Mouse (Mus musculus): ENCODE data around the gene Bhlha15. TPM values are rescaled to one million over a fixed set of nuclear protein-coding genes. Genes with fewer than 3 reads are reported as not detected.

The Bhlha15 gene
- polyA plus RNA-seq, 1 experiment from 2014 or later, result 0.46 TPM

DNA sequence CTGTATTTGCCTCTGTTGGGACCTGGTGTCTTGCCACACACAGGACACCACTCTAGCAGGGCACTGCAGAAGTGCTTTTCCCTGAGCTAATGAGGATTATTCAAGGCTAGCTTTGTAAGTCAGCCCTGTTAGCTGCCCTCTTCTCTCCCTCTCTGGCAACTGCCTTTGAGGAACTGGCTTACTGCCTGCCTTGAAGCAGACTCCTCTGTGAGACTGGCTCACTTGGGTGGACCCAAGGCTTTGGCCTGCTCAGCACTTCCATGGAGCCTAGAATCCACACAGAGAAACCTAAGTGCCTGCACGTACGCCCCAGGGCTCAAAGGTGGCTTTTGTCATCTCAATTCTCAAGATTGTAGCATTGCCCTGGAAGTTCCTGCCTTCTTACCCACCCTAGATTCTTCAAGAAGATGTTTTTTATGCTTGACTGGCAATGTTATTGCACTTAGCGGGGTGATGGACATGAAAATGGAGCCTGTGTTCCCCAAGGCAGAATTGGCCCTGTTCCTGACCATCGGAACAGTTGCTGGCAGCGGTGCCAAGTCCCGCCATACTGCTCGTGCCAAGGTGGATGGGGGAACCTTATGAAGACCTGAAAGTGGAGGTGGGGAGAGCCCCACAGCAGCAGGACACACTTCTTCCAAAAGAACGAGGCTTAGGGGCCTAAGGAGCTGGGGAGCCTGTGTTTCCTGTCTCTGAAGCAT lies 20.7 kb upstream of the Bhlha15 start:
- Histone ChIP-seq H3K9me3 (no peaks in the 10 kb centered on the region), H3K4me1 (no peaks in the 10 kb centered on the region), H3K27ac (no peak overlapping the region), H3K4me3 (no peak overlapping the region), H3K27me3 (no peaks in the 10 kb centered on the region), H3K4me2 (no peak overlapping the region), H3K9ac (no peak overlapping the region), H3K36me3 (peaks cover 37% of the 10 kb centered on the region)
- WGBS, result 85% methylated on average over 8 of the region's 8 CpGs
- no peak for ATAC-seq (ENCODE audit: borderline replicate concordance, extremely low read depth, low FRiP score, low TSS enrichment)

DNA sequence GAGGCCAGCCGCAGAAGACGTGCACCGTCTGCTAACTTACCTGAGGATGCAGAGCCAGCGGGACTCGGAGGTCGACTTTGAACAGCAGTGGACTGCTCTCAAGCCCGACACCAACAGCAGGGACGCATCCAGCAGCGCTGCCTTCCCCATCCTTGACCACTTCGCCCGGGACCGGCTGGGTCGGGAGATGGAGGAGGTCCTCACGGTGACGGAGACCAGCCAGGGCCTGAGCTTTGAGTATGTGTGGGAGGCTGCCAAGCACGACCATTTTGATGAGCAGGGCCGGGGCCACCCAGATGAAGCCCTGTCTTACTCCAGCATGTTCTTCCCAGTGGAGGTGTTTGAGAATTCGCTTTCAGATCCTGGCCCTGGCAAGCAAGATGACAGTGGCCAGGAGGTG lies 16.4 kb upstream of the Bhlha15 start:
- Histone ChIP-seq H3K9me3 (no peaks in the 10 kb centered on the region), H3K27me3 (no peaks in the 10 kb centered on the region), H3K4me3 (no peak overlapping the region), H3K4me2 (no peak overlapping the region), H3K4me1 (no peaks in the 10 kb centered on the region), H3K9ac (no peak overlapping the region), H3K27ac (no peak overlapping the region), H3K36me3 (peaks cover 46% of the 10 kb centered on the region)
- ATAC-seq (ENCODE audit: borderline replicate concordance, extremely low read depth, low FRiP score, low TSS enrichment), result no peak; the same call in 1 of the 2 replicates
- whole genome bisulfite sequencing, result 91% methylated on average over 18 of the region's 18 CpGs

DNA sequence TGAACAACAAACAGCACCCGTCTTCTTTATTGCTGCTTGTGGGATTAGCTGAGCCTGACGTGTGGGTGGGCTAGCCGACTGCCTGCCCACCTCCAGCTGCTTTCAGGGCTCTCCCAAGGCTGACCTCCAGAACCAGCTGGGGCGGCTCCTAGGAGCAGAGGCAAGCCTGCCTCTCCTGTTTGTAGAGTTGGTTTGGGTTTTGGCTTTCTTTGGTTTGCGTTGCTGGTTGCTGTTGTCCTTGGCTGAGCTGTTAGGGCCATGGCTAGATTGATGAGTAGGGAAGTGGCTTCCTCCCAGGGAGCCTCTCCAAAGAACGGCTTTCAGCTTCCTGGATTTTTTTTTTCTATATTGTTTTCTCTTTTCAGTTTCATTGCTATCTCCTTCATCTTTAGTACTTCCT lies 11.9 kb upstream of the Bhlha15 start:
- no peak for ATAC-seq (ENCODE audit: borderline replicate concordance, extremely low read depth, low FRiP score, low TSS enrichment)
- H3K4me2 ChIP-seq, result no peak overlapping the region
- H3K36me3 ChIP-seq, result peaks cover 27% of the 10 kb centered on the region
- H3K27me3 ChIP-seq, result no peaks in the 10 kb centered on the region
- H3K4me3 ChIP-seq, result no peak overlapping the region
- H3K4me1 ChIP-seq, result peaks cover 9% of the 10 kb centered on the region
- 43% methylated on average over 6 of the region's 6 CpGs for WGBS
- H3K9me3 ChIP-seq, result no peaks in the 10 kb centered on the region
- H3K9ac ChIP-seq, result no peak overlapping the region
- H3K27ac ChIP-seq, result no peak overlapping the region

DNA sequence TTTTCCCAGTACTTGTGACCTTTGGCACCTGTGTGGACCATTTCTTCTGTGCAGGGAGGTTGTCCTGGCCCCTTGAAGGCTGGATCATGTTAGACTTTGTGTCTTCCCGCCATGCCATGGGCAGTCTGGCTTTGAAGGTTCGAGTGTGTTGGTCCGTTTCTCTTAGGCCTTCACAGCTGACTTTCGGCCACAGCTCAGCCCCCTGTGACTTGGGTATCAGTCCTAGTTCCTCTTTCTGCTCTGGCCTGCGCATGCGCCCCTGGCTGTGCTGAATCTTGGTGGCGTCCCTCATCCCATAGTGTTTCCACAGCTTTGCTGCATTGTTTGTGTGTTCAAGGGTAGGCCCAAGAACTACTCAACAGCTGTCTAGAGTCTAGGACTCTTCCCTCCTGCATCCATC lies 8.8 kb upstream of the Bhlha15 start:
- WGBS, result 91% methylated on average over 7 of the region's 7 CpGs
- no peak overlapping the region for H3K4me2 ChIP-seq
- H3K4me3 ChIP-seq, result no peak overlapping the region
- H3K27ac ChIP-seq, result no peak overlapping the region
- no peaks in the 10 kb centered on the region for H3K9me3 ChIP-seq
- no peaks in the 10 kb centered on the region for H3K27me3 ChIP-seq
- peaks cover 17% of the 10 kb centered on the region for H3K36me3 ChIP-seq
- no peak for ATAC-seq (ENCODE audit: borderline replicate concordance, extremely low read depth, low FRiP score, low TSS enrichment)
- peaks cover 25% of the 10 kb centered on the region for H3K4me1 ChIP-seq
- H3K9ac ChIP-seq, result no peak overlapping the region

DNA sequence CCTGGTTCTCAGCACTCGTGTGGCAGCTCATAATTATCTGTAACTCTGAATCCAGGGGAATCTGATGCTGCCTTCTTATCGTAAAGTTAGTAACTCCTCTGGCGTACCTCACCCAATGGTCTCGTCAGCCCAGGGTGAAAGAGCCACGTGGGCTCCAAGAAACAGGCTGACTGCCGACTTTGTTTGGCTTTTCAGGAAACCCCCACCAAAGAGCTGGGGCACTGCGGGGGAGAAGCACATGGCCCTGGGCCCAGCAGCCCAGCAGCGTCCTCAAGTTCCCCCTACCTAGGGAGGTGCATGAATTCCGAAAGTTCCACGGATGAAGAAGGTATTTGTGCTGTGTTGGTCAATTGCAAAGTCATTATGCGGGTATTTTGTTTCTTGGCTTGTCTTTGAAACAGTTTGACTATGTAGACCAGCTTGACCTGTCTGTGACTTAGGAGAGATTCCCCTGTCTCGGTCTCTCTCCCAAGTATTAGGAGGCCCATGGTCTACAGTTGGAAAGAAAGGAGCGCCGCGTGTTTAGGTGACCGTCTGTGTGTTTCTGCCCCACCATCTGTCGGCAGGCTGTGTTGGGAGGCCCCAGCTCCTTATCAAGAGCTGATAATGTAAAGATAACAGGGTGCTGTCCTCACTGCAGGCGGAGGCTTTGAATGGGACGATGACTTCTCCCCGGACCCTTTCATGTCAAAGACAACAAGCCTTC lies 7.4 kb upstream of the Bhlha15 start:
- Histone ChIP-seq H3K4me2 (peak overlapping the region; percentile 18; the same call in 1 of the 2 replicates), H3K9ac (no peak overlapping the region), H3K27me3 (no peaks in the 10 kb centered on the region), H3K4me3 (no peak overlapping the region), H3K27ac (0 out of 2 replicates have a peak overlapping the region, but pooled peaks have one; percentile 10), H3K4me1 (peaks cover 25% of the 10 kb centered on the region), H3K36me3 (peaks cover 15% of the 10 kb centered on the region), H3K9me3 (no peaks in the 10 kb centered on the region)
- 0 out of 2 replicates have a peak, but pooled peaks have one; percentile 24 for ATAC-seq (ENCODE audit: borderline replicate concordance, extremely low read depth, low FRiP score, low TSS enrichment)
- WGBS, result 30% methylated on average over 20 of the region's 20 CpGs

DNA sequence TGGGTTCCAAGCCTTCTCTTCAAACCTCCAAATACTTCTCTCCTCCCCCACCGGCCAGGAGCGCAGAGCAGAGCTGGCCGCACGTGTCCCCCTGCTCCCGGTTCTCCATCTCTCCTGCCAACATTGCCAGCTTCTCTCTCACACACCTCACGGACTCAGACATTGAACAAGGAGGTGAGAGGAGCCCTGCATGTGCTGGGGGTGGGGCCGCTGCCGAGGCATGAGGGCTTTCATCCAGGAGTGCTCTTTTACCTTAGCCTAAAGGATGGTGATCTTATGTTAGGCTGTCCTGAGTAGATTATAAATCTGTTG lies 6.9 kb upstream of the Bhlha15 start:
- H3K9ac ChIP-seq, result no peak overlapping the region
- peaks cover 16% of the 10 kb centered on the region for H3K36me3 ChIP-seq
- WGBS, result 18% methylated on average over 8 of the region's 8 CpGs
- H3K4me1 ChIP-seq, result peaks cover 25% of the 10 kb centered on the region
- peak overlapping the region; percentile 18; the same call in 1 of the 2 replicates for H3K4me2 ChIP-seq
- H3K27ac ChIP-seq, result 0 out of 2 replicates have a peak overlapping the region, but pooled peaks have one; percentile 10
- H3K4me3 ChIP-seq, result no peak overlapping the region
- H3K9me3 ChIP-seq, result no peaks in the 10 kb centered on the region
- H3K27me3 ChIP-seq, result no peaks in the 10 kb centered on the region
- no peak for ATAC-seq (ENCODE audit: borderline replicate concordance, extremely low read depth, low FRiP score, low TSS enrichment)

DNA sequence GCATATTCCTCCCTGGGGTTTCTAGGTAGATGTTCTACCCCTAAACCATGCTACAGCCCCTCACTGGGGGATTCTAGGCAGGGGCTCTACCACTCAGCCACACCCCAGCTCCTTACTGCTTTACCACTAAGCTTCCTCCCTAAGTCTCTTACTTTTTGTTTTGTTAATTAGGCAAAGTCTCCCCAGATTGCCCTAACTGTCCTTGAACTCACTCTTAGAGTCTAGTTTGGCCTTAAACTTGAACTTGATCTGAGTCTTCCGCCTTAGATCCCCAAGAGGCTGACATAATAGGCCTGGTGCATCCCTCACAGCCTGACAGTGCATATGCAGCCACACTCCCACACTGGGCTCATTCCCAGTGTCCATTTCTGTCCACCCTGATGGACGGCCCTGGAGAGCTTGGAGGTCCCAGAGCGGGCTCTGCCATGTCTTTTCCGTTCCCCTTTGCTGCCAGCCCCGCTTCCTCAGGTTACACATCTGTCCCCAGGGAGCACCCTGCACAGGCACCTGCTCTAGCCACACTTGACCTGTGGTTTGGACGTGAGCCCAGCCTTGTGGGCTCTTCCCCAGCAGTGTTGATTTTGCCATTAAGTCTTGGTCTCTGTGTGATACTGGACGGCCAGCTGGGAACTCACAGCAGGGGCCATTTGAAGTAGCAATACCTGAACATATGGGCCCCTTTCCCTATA lies 6.3 kb upstream of the Bhlha15 start:
- Histone ChIP-seq H3K36me3 (peaks cover 16% of the 10 kb centered on the region), H3K9me3 (no peaks in the 10 kb centered on the region), H3K27me3 (no peaks in the 10 kb centered on the region), H3K9ac (no peak overlapping the region), H3K4me3 (no peak overlapping the region), H3K4me2 (no peak overlapping the region), H3K4me1 (peaks cover 25% of the 10 kb centered on the region), H3K27ac (peak overlapping the region; percentile 31; the same call in 1 of the 2 replicates)
- ATAC-seq (ENCODE audit: borderline replicate concordance, extremely low read depth, low FRiP score, low TSS enrichment), result peak; percentile 37; the same call in 1 of the 2 replicates
- 52% methylated on average over 7 of the region's 7 CpGs for WGBS

DNA sequence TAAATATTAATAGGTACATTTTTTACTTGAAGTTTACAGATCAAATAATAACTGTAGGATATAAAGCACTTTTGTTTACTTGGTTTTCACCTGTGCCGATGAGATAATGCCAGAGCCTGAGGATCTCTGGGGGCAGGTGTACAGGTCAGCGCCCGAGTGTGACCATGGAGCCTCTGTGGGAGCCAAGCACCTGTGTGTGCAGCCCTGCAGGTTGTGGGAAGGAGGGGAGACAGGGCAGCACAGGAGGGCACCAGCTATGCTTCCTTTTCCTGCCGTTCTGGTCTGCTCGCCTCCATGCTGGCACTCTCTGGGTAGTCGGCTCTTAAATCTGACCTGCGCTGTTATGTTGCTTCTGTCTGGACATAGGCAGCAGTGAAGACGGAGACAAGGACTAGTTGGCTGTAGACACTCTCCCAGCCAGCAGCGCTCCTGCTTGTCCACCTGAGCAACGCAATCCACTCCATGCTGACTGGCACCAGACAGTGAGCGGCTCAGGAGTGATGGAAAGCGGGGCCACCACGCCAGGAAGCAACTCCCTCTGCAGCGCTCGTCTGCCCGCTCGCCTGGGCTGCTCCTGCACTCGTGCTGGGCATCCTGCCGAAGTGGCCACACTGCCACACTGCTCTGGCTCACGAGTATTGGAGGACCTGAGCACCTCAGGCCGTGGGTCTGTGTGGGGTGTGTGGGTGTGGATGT lies 5.6 kb upstream of the Bhlha15 start:
- Histone ChIP-seq H3K36me3 (peaks cover 16% of the 10 kb centered on the region), H3K27me3 (no peaks in the 10 kb centered on the region), H3K4me3 (no peak overlapping the region), H3K9me3 (no peaks in the 10 kb centered on the region), H3K4me1 (peaks cover 25% of the 10 kb centered on the region), H3K9ac (no peak overlapping the region), H3K4me2 (no peak overlapping the region), H3K27ac (peak overlapping the region; percentile 31)
- 71% methylated on average over 21 of the region's 21 CpGs for WGBS
- 0 out of 2 replicates have a peak, but pooled peaks have one; percentile 36 for ATAC-seq (ENCODE audit: borderline replicate concordance, extremely low read depth, low FRiP score, low TSS enrichment)

DNA sequence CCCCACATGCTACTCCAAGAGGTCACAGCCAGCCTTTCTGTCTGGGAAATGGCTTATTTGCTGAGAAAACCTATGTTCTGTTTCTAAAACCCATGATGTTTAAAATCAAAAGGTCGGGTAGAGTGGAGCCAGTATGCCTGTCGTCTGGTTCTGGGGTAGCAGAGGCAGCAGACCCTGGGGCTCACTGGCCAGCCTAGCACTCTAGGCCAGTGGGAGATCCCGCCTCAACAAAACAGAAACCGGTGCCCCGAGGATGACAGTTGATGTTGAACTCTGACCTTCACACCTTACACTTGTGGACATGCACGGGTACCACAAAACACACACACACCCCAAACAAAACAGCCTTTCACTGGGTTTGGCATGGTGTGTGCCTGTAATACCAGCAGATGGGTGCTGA lies 1.7 kb upstream of the Bhlha15 start:
- no peak overlapping the region for H3K4me2 ChIP-seq
- 66% methylated on average over 6 of the region's 6 CpGs for WGBS

DNA sequence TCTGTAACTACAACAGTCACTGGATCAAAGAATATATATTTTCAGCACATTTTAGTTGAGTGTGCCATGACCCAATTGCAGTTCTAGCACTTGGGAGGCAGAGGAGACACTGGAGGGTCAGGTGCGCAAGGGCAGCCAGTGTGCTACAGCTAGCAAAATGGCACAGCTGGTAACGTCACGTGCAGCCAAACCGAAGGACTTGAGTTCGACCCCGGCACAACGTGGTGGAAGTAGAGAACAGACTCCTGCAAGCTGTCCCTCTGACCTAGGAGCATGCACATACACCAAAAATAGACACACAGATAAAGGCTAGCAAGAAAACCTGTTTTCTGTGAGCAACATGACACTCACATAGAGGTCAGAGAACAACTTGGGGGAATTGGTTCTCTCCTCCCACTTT lies 759 bp upstream of the Bhlha15 start:
- no peak overlapping the region for H3K27ac ChIP-seq
- 75% methylated on average over 7 of the region's 7 CpGs for WGBS
- H3K36me3 ChIP-seq, result peaks cover 16% of the 10 kb centered on the region
- no peak overlapping the region for H3K4me3 ChIP-seq
- no peak for ATAC-seq (ENCODE audit: borderline replicate concordance, extremely low read depth, low FRiP score, low TSS enrichment)
- no peak overlapping the region for H3K9ac ChIP-seq
- H3K4me2 ChIP-seq, result no peak overlapping the region
- no peaks in the 10 kb centered on the region for H3K9me3 ChIP-seq
- no peaks in the 10 kb centered on the region for H3K27me3 ChIP-seq
- H3K4me1 ChIP-seq, result peaks cover 20% of the 10 kb centered on the region

More for the DNA sequence above, 1.7 kb upstream of the Bhlha15 start:
- Histone ChIP-seq H3K27ac (no peak overlapping the region), H3K4me1 (peaks cover 28% of the 10 kb centered on the region), H3K4me3 (no peak overlapping the region), H3K9me3 (no peaks in the 10 kb centered on the region), H3K36me3 (peaks cover 16% of the 10 kb centered on the region), H3K9ac (no peak overlapping the region), H3K27me3 (no peaks in the 10 kb centered on the region)
- ATAC-seq (ENCODE audit: borderline replicate concordance, extremely low read depth, low FRiP score, low TSS enrichment), result no peak

DNA sequence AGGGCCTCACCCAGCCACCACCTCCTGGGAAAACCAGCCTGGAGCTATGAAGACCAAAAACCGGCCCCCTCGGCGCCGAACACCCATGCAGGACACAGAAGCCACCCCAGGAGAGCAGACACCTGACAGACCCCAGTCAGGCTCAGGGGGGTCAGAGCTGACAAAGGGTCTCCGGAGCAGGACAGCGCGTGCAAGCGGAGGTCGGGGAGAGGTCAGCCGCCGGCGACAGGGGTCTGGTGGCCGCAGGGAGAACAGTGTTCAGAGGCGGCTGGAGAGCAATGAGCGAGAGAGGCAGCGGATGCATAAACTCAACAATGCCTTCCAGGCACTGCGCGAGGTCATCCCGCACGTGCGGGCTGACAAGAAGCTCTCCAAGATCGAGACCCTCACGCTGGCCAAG lies 940 bp downstream of the Bhlha15 start:
- H3K9ac ChIP-seq, result no peak overlapping the region
- ATAC-seq (ENCODE audit: borderline replicate concordance, extremely low read depth, low FRiP score, low TSS enrichment), result no peak
- no peak overlapping the region for H3K27ac ChIP-seq
- H3K27me3 ChIP-seq, result no peaks in the 10 kb centered on the region
- H3K36me3 ChIP-seq, result peaks cover 5% of the 10 kb centered on the region; the same call in 1 of the 2 replicates
- no peak overlapping the region for H3K4me2 ChIP-seq
- no peak overlapping the region for H3K4me3 ChIP-seq
- WGBS, result 28% methylated on average over 23 of the region's 23 CpGs
- H3K4me1 ChIP-seq, result peaks cover 14% of the 10 kb centered on the region
- no peaks in the 10 kb centered on the region for H3K9me3 ChIP-seq

Measured in lung, embryonic 15.5 days (tissue).